Mouse (Mus musculus): ENCODE measurements around the gene Cdc34. TPM values are rescaled to one million over a fixed set of nuclear protein-coding genes. Genes with fewer than 3 reads are reported as not detected.
"Not testable (repeated sequence)": the region's sequence is repeated elsewhere in the genome, so short reads cannot be mapped to it uniquely, and the experiment has no call there.

Cdc34 gene
- total RNA-seq, 2 experiments from 2014 or later: 60.9 to 68.5 TPM

DNA sequence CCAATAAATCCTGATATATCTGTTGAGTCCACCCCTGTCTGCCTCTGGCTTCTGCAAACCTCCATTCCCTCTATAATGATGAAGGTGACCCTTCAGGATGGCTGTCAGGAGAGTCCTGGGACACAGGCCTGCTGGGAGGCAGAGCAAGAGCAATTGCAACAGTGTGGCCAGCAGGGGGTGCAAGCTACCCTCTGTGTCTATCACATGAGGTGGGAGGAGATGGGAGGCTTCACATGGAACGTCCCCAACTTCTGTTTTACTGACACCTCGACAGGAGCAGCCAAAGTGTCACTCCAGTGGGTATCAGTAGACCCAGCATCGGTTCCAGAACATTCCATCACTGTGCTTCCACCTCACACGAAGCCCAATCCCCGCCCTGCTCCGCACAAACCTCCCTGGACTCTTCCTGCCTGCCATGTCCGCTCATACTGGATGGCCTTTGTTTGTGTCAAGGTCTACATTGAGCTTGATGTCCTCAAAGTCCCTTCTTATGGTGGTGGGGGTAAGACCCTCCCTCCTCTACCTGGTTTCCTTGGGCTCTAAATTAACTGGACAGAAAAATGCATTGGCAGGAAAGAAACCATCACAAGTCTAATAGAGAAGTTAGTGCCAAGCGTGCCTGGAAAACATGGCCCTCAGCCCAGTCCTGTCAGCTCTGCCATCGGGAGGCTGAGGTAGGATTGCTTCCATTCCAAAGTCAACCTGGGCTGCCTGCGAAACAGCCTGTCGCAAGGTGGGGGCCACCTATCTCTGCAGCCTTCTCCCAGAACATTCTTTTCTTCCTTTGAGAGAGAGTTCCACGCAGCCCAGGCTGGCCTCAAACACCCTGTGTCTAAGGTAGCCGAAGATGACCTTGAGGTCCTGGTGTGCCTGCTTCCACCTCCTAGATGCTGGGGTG is 13.5 kb downstream of the Cdc34 start:
- DNase-seq (ENCODE audit: low spot score in 2 of 2): peak in 1 of 2 experiments; percentile 76

DNA sequence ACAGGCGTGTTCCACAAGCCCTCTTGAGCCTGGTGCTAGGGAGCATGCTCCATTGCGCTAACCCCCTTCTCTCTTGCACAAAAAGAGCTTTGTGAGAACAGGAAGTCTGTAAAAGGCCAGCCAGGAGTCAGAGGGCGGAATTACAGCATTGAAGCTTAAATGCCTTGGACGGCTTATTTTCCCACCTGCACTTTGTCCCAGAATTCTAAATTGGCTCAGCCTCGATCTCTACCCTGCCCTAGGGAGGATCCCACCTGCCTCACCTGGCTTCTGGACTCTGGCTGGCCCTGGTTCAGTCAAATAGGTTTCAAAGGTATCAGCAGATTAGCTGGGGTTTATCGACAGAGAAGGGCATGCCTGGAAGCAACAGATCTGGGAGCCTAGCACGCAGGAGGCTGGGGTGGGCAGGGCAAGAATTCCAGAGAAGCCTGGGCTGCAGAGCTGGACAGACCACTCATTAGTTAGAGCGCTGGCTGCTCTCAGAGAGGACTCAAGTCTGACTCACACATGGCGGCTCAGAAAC is 14.2 kb downstream of the Cdc34 start:
- DNase-seq (ENCODE audit: low spot score in 2 of 2): no peak

- no peak for DNase-seq (ENCODE audit: low spot score in 2 of 2)
Measured at GRCm38 (mm10) chr10:79697916-79698315, 15.9 kb downstream of the Cdc34 start.

GRCm38 (mm10) chr10:79698459-79698858 is 16.5 kb downstream of the Cdc34 start:
- no peak for DNase-seq (ENCODE audit: low spot score in 2 of 2)

DNA sequence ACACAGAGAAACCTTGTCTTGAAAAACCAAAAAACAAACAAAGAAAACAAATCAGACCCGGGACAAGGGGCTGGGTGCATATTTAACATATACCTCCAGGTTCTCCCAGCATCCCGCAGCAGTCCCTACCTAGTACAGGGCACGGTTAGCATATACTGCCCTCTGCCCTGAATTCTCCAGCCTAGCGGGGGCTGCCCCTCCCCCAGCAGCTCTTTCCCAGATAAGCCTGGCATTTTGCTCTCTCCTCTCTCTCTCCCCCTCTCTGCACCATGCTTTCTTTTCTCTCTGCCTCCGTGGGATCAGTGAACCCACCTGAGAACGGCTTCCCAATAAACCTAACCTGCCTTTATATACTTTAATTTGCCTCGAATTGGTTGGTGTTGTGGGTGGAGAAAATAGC is 18.7 kb downstream of the Cdc34 start:
- DNase-seq (ENCODE audit: low spot score in 2 of 2): no peak

DNA sequence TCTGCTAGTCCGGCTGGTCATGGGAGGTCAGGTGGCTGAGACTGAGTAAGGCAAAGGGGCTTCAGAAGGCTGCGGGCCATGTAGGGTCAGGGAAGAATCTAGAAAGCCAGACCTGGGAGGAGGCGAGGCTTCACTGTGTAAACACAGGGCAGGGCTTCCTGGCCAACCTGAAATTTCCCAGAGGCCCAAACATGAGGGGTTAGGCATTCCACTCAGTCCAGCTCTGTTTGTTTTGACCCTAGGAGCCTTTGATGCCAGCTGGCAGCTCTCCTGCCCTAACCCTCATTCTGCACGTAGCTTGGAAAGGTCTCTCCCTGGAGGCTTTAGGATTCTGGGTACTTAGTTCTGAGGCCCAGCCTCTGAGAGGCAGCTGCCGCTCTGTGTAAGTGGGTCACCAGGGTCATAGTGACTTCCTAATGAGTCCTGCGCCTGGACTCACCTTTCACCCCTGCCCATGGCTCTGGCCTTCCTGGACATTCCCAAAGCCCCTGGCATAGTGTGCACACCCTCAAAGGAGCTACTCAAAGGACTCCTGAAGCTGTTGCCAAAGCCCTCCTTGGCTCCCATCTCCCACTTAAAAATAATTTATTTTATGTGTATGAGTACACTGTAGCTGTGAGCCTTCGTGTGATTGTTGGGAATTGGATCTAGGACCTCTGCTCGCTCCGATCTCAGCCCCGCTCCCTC is 19.6 kb downstream of the Cdc34 start:
- DNase-seq (ENCODE audit: low spot score in 2 of 2): no peak

- DNase-seq (ENCODE audit: low spot score in 2 of 2): not testable (repeated sequence)
Measured at GRCm38 (mm10) chr10:79702970-79703369, 21.0 kb downstream of the Cdc34 start.

DNA sequence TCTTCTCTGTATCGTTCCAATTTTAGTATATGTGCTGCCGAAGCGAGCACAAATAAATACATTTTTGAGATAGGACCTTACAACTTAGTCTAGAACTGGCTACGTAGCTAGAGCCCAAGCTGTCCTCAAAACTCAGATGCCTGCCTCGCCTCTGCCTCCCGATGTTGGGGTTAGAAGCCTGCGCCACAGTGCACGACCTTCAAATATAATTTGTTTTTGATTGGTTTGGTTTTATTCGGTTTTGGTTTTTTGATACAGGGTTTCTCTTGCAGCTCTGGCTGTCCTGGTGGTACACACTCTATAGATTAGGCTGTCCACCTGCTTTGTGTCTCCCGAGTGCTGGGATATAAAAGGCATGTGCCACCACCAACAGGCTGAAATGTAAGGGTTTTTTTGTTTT is 21.5 kb downstream of the Cdc34 start:
- DNase-seq (ENCODE audit: low spot score in 2 of 2): no peak

- peak; percentile 97 to 99 for DNase-seq (ENCODE audit: low spot score in 2 of 2)
Measured at GRCm38 (mm10) chr10:79704065-79704969, 22.3 kb downstream of the Cdc34 start, which contains the start of gene Bsg. TSS of gene Bsg (plus strand) at chr10:79704491.

DNA sequence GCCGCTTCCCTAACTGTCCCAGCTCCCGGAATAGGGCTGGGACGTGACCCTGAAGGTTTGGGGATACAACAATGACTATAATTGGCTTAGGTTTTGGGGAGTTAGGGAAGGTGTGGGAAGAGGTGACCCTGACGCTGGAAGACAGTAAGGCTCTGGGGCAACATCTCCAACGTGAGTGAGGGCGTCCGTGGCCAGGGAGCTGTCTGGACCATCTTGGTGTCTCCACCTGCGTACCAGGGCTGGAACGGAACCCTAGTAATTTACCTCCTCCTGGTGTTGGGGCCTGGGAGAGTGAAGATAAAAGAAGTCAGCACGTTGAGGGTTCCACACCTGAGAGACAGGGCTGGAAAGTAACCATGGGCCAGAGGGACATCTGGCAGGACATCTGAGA is 23.0 kb downstream of the Cdc34 start:
- no peak for DNase-seq (ENCODE audit: low spot score in 2 of 2)

GRCm38 (mm10) chr10:79705951-79706350 is 24.0 kb downstream of the Cdc34 start:
- DNase-seq (ENCODE audit: low spot score in 2 of 2): no peak

DNA sequence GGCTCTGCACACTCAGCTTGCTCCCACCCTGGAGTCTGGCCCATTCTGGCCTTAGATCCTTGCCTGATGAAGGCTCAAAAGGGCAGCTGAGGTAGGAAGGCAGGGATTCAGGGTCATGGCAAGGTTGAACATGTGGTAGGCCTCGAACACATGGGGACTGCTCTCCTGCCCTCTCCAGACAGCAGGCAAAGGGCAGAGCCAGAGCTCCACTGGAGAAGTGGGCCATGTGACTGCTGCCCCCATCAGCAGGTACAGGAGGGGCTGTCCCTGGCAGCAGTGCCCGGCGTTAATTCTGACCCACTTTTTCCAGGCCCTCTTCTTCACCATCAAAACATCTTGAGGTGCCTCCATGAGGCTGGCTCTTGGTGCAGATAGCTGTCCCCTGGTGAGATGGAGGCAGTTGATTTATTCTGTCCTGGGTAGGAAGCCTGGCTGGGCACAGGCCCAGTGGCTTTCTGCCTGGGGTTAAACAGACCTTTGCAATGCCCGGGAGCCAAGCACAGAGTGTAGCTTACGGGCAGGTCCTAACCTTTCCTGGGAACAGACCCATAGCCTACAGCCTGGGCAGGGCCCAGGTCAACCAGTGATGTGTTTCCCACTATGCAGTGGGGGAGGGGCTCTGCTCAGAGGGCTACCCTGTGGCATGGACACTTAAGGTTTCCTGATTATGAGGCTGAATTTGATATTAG is 24.6 kb downstream of the Cdc34 start:
- DNase-seq (ENCODE audit: low spot score in 2 of 2): no peak

DNA sequence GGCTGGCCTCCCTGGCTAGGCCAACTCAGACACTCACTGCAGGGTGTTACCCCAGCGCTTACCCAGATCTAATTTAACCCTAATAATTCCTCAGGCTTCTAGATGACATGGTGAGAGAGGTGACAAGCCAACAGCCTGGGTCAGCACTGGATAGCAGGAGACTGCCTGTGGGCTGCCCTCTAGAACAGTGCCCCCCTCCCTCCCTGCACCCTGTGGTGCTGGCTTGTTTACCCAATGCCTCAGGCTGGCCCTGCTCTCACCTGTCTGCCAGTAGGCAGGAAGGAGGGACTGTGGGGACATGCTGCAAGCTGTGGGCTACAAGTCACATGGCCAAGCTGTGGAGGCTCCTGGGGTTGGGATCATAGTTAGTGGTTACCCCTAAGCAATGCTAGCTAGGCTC is 25.2 kb downstream of the Cdc34 start:
- no peak for DNase-seq (ENCODE audit: low spot score in 2 of 2)

DNA sequence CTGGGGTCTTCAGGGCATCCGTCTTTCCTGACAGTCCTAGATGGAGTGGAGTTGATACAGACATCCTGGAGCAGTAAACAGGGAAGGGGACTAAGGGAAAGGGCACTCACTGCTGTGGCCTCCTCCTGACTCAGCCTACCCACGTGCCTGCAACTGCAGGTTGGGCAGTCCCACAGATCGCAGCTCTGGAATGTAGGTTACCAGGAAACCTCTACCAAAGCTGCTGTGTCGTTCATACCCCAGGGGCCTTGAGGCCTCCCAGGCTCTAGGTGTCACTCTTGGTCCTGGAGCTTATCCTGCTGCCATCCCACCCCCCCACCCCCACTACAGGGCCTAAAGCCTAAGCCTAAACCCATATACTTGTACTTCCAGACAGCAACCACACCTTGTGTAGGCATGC is 25.8 kb downstream of the Cdc34 start:
- DNase-seq (ENCODE audit: low spot score in 2 of 2): no peak

DNA sequence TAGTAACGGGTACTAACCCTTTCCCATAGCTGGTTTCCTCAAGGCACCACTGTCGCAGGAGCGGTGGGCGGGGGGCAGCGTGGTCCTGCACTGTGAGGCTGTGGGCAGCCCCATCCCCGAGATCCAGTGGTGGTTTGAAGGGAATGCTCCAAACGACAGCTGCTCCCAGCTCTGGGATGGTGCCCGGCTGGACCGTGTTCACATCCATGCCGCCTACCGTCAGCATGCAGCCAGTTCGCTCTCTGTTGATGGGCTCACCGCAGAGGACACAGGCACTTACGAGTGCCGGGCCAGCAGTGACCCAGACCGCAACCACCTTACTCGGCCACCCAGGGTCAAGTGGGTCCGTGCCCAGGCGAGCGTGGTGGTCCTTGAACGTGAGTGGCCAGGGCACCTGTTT is 26.7 kb downstream of the Cdc34 start:
- DNase-seq (ENCODE audit: low spot score in 2 of 2): no peak

- DNase-seq (ENCODE audit: low spot score in 2 of 2): no peak
Measured at GRCm38 (mm10) chr10:79709307-79709706, 27.3 kb downstream of the Cdc34 start.

- DNase-seq (ENCODE audit: low spot score in 2 of 2): no peak
Measured at GRCm38 (mm10) chr10:79712029-79712428, 30.0 kb downstream of the Cdc34 start.

DNA sequence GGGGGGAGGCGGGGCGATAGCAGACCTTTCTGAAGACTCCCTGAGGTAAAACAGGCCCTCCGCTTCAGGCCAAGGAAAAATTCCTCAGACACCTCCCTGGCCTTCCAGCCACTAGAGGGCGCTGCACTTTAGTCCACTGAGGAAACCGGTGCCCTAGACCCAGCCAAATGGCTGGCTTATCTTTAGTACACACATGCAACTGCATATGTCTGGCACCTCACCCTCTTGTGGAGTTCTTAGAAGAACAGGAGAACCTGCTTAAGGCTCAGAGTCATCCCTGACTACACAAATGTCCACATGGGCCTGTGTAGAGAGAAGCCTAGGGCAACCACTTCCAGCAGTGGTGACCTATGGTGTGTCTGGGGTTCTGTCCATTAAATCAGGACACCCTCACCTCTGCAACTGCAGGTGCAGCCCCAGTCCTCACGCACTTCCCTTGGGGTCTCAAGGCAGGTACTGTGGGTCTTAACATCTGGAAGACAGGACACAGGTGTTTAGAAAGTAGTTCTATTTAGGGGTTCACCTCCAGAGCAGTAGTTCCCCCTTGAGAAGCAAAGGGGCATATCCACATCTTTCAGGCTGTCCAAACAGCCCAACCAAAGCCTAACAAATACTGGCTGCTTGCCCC is 30.6 kb downstream of the Cdc34 start:
- DNase-seq (ENCODE audit: low spot score in 2 of 2): peak; percentile 72 to 73

GRCm38 (mm10) chr10:79713163-79713562 is 31.2 kb downstream of the Cdc34 start:
- no peak for DNase-seq (ENCODE audit: low spot score in 2 of 2)

DNA sequence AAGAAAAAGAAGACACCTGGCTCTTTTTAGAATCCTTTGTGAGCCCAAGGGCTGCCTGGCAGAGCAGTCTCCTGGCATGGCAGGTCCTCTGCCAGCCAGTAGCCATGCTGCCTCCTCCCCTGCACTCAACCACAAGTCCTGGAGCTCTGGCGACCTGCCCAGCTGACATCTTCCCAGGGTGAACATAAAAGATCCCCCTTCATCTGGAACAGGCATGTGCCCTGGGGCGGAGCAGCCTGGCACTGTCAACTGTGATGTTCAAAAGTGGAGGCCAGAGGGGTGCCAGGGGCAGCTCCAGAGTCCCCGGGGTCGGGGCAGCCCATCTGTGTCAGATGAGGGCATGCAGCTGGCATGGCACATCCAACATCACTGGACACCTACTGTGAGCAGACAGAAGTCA is 33.0 kb downstream of the Cdc34 start:
- no peak for DNase-seq (ENCODE audit: low spot score in 2 of 2)

All from layer of hippocampus, postnatal 14 days (tissue).